Mouse (Mus musculus): ENCODE results near the gene Mtr.

Mtr gene

GRCm38 (mm10) chr13:12257391-12258380, at the start of gene Mtr:
TSS of gene Mtr (minus strand) at chr13:12258113.
- DNase-seq (ENCODE audit: low read depth, low spot score): peak; percentile 98

GRCm38 (mm10) chr13:12307286-12307685, 49.4 kb upstream of the Mtr start:
- no peak for DNase-seq (ENCODE audit: low read depth, low spot score)

DNA sequence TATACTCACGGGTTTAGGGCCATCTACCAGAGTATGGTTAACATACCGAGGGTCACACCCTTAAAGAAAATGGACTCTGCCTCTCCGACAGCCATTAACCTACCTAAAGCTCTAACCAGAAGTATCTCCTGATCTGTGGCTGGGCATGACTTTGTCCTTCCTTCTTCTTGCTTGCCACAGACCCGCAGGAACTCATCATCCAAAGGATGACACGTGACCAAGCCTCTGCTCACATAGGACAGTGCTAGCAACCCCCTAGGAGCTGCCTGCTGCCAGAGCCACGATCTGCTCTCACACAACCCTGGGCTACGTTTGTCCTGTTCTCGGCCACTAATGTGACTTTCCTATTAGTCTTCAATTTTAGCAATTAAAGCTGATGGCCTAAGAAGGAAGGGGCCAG, 47.6 kb upstream of the Mtr start:
- DNase-seq (ENCODE audit: low read depth, low spot score): no peak

DNA sequence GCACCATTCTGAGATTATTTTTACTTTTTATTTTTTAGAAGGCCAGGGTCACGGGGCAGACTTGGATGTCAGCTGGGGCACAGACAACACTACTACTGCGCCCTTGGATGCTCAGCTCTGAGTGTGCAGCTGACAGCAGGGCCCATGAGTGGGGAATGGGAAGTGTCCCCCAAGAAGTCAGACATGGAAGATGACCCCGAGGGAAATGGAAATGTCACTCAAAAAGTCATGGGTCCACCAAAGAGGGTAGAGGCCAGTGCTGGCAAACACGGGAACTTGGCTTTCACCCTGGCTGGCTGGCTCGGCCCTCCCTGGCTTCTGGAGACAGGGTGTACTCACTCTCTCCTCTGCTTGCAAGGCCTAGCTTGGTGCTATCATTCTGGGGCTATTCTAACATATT, 47.1 kb upstream of the Mtr start:
- no peak for DNase-seq (ENCODE audit: low read depth, low spot score)

GRCm38 (mm10) chr13:12297777-12298176, 39.9 kb upstream of the Mtr start:
- DNase-seq (ENCODE audit: low read depth, low spot score): no peak

- DNase-seq (ENCODE audit: low read depth, low spot score): peak; percentile 72
Measured at GRCm38 (mm10) chr13:12296701-12297100, 38.8 kb upstream of the Mtr start.

GRCm38 (mm10) chr13:12293810-12294209, 35.9 kb upstream of the Mtr start:
- DNase-seq (ENCODE audit: low read depth, low spot score): peak; percentile 59

GRCm38 (mm10) chr13:12290700-12291099, 32.8 kb upstream of the Mtr start:
- DNase-seq (ENCODE audit: low read depth, low spot score): no peak

DNA sequence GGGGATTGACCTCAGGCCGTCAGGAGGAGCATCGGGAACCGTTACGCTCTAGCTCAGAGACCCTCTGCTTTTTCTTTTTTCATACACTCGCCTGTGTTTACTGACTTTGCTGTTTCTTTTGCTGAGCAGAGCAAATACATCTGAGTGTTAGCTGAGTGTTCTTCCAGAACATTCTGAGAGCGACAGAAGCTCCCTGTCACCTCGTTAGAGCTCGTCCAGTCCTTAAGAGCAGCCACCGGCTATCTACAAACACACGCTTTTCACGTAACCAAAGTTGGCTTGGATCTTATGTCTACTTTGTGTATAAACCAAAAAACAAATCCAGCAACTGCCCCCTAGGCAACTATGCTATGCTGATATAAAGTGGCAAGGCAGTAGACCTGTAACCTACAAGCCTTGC, 26.6 kb upstream of the Mtr start:
- DNase-seq (ENCODE audit: low read depth, low spot score): no peak

GRCm38 (mm10) chr13:12283826-12284225, 25.9 kb upstream of the Mtr start:
- DNase-seq (ENCODE audit: low read depth, low spot score): no peak

DNA sequence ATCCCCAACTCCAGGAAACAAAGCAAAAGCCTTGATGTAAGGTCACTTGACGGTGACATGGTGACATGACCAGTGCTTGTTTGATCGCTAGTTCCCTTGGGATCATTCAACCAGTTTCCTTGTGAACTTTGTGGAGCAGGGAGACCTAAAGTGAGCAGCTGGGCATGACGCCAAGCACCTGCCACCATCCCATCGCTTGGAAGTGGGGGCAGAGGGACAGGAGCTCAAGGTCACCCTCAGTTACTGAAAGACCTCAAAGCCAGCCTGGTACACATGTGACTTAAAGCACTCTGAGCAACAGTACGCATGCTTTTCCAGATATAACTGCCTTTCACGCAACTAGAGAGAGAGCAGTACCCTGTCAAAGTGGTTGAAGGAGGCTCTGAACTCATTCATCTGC, 16.8 kb upstream of the Mtr start:
- DNase-seq (ENCODE audit: low read depth, low spot score): no peak

DNA sequence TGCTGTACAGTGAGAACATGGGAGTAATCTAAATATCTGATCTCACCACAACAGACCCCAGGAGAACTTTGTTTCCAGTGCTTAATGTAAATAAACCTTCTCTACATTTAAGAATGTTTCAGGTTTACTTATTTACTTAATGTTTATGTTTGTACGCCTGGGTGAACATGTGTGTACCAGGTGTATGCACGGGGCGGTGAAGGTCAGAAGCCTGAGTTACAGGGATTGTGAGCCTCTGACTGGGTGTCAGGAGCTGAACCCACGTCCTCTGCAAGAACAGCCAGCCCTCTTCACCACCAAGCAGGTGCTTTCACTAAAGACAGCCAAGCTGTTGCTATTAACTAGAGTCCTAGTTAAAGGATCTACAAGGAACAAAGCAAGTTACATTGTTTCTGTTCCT, 16.3 kb upstream of the Mtr start:
- DNase-seq (ENCODE audit: low read depth, low spot score): no peak

GRCm38 (mm10) chr13:12272953-12273352, 15.0 kb upstream of the Mtr start:
- DNase-seq (ENCODE audit: low read depth, low spot score): peak; percentile 76

- DNase-seq (ENCODE audit: low read depth, low spot score): no peak
Measured at GRCm38 (mm10) chr13:12267971-12268370, 10.1 kb upstream of the Mtr start.

DNA sequence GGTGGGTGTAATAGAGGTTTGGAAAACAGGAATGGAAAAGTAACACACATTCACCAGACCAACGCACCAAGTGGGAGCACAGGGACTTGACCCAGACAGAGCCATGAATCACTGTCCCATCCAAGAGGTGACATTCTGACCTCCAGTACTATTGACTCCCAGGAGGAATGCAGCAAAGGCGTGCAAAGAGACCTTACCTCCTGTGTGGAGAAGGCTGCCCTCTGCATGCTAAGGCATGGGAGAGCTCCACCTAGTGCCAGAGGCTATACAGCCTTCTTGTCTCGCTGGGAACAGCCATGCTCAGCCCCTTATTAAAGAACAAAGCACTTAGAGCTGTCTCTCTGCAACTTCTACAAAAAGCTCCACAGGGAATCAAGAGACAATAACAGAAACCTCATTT, 9.2 kb upstream of the Mtr start:
- peak; percentile 65 for DNase-seq (ENCODE audit: low read depth, low spot score)

GRCm38 (mm10) chr13:12263996-12264395, 6.1 kb upstream of the Mtr start:
- DNase-seq (ENCODE audit: low read depth, low spot score): peak; percentile 78

- DNase-seq (ENCODE audit: low read depth, low spot score): peak; percentile 39
Measured at GRCm38 (mm10) chr13:12261505-12261904, 3.6 kb upstream of the Mtr start.

GRCm38 (mm10) chr13:12256871-12257390, 982 bp downstream of the Mtr start:
- DNase-seq (ENCODE audit: low read depth, low spot score): no peak

- no peak for DNase-seq (ENCODE audit: low read depth, low spot score)
Measured at GRCm38 (mm10) chr13:12255911-12256705, 1.8 kb downstream of the Mtr start.

GRCm38 (mm10) chr13:12250496-12250895, 7.4 kb downstream of the Mtr start:
- no peak for DNase-seq (ENCODE audit: low read depth, low spot score)

DNA sequence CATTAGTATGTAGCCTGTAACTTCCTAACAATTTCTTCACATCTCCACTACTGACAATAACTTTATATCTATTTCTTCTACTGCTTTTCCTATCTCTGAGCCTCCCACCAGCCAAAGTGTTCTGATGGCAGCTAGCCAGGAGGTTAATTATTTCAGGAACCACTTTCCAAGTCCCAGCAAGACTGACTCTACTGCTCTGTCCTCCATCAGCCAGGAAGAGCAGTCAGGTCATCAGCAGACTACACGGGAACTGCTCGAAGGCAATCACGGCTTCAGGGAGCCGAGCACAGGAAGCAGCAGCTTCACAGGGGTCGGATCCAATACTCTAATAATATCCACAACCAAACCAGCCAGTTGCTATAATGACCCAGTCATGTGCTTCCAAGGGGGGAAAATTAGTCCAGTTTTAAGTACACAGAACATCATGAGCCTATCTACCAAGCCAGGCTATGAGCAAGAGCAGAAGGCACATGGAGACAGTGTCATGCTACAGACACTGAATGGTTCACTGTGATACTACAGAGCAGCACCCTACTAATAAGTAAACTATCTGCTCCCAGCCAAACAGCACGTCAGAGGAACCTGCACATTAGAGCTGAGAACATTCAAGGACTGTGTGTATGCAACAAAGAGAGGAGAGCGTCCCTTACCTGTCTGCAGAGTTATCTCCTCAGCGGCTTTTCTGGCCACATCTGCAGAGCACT, 8.6 kb downstream of the Mtr start:
- DNase-seq (ENCODE audit: low read depth, low spot score): no peak

GRCm38 (mm10) chr13:12245938-12246337, 12.0 kb downstream of the Mtr start:
- DNase-seq (ENCODE audit: low read depth, low spot score): no peak
